Mouse (Mus musculus): ENCODE results near the gene Ces1d. TPM values are rescaled to one million over a fixed set of nuclear protein-coding genes. Genes with fewer than 3 reads are reported as not detected.

Gene Ces1d
- polyA plus RNA-seq, 1 experiment from 2014 or later: not detected

Other genes starting within 250 kb of the Ces1d start
- gene Slc6a2, start 237.8 kb downstream of the Ces1d start, polyA plus RNA-seq (2014; fragmentation: Nextera tagmentation; extraction: Ambion mirVana): 0.03 TPM in 1 of 2 replicates, not detected in the other
- not detected in 2 replicates for gene Ces1a, start 149.6 kb downstream of the Ces1d start, polyA plus RNA-seq (2014; fragmentation: Nextera tagmentation; extraction: Ambion mirVana)
- gene Ces1b, start 117.8 kb downstream of the Ces1d start, polyA plus RNA-seq (2014; fragmentation: Nextera tagmentation; extraction: Ambion mirVana): not detected in 2 replicates
- not detected in 2 replicates for gene Ces1c, start 66.6 kb downstream of the Ces1d start, polyA plus RNA-seq (2014; fragmentation: Nextera tagmentation; extraction: Ambion mirVana)
- not detected in 2 replicates for gene Ces1e, start 31.8 kb upstream of the Ces1d start, polyA plus RNA-seq (2014; fragmentation: Nextera tagmentation; extraction: Ambion mirVana)
- not detected in 2 replicates for gene Ces1f, start 81.9 kb upstream of the Ces1d start, polyA plus RNA-seq (2014; fragmentation: Nextera tagmentation; extraction: Ambion mirVana)
- not detected in 2 replicates for gene Ces1g, start 139.5 kb upstream of the Ces1d start, polyA plus RNA-seq (2014; fragmentation: Nextera tagmentation; extraction: Ambion mirVana)
- gene Ces1h, start 181.9 kb upstream of the Ces1d start, polyA plus RNA-seq (2014; fragmentation: Nextera tagmentation; extraction: Ambion mirVana): 0.10 TPM in 1 of 2 replicates, not detected in the other

All from midbrain, embryonic 11.5 days (tissue).